Mouse (Mus musculus) urinary bladder, postnatal 10 days (tissue): ENCODE measurements around the gene Habp4.

Experiments used
- DNase-seq: peaks from one replicate; pipeline ENCODE4 v3.0.0; 2022; ENCODE audit warnings: low spot score

The Habp4 gene

DNA sequence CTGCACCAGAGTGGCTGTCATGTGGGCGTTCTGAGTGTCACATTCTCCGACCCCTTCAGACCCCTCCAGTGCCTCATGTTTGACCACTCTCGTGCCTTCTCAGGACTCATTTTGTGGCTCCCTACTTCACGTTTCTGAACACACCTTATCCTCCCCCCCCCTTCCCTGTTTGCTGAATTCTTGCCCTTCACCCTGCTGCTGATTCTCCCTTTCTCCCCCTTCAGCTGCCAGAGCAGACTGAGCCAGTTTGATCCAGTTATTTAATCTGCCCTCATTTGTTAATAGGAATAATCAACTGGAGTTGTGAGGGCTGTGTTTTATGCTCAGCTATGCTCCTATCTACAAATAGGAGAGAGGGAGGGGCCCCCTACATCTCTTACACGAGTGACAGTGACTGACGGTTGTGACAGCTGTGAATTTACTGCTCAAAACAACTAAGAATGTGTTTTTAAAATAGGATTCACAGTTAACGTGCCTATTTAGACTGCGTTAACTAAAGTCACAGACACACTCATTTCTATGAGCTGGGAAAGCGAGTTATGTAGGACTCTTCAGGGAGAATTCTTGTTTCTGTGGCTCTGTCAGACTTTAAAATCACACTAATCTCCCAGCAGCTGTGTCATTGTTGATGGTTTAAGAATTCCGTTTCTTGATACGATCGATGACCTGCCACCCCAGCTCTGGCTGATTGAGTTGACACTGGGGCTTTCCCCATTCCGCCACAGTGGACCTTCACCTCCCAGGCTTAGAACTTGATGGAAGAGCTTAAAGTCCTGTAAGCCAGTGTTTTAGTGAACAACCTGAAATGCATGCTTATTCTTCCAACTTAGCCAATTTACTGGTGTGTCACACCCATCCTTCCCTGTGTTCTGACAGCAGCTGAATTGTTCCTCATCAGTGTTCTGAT is 17.4 kb downstream of the Habp4 start:
- DNase-seq = no peak

- DNase-seq = no peak
Measured at GRCm38 (mm10) chr13:64180300-64180699, 18.7 kb downstream of the Habp4 start.

DNA sequence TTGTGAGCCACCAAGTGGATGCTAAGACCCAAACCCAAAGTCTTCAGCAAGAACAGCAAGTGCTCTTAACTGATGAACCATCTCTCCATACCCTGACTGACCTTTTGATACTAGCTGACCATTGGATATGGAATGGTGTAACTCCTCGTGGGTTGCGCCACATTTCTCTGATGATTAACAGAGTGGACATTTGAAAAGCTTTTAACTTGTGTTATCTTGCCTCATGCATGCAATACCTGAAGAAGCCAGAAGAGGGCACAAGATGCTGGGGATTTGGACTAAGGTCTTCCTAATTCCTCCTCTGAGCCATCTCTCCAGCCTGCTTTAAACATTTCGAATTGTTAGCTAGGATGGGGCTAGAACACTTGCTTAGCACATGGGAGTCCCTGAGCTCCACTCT is 19.3 kb downstream of the Habp4 start:
- no peak for DNase-seq

DNA sequence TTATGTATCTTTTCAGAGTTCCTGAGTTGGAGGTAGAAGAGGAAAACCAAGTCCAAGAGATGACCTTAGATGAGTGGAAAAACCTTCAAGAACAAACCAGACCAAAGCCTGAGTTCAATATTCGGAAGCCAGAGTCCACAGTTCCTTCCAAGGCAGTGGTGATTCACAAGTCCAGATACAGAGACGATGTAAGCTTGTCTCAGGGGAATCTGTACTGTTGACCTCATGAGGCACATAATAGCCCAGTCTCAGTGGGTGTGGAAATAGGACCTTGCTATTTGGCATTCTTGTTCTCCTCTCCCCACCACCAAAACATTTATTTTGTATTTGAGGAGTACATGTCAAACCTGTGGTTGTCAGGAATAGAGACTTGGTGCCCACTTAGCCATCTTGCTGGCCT is 20.5 kb downstream of the Habp4 start:
- DNase-seq = no peak

DNA sequence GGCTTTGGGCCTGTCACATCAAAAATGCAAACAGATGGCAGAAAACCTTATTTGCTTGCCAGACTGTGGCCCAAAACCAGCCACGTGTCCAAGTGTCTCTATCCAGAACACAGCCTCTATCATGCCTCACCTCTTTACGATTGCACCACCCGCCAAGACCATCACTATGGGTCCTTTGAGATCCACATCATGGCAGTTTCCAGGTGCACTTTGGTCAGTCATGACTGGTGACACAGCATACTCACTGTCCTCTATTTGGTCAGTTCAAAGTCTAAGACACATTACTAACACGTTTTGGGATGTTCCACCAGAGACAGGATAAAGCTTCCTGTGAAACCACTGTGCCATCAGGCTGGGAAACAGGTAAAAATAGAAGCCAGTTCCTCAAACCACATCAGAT is 22.0 kb downstream of the Habp4 start:
- DNase-seq = no peak

DNA sequence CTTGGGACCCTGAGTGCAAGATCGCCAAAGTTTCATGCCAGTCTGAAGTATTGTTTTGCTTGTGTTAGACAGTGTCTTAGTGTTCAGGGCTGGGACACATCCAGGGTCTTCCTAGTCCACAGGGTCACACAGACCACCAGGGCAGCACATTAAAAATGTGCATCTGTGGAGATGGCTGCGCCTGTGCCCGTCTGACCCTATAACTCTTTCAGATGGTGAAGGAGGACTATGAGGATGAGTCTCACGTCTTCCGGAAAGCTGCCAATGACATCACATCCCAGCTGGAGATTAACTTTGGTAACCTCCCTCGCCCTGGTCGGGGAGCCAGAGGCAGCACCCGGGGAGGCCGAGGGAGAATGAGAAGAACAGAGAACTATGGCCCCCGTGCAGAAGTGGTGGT is 22.7 kb downstream of the Habp4 start:
- DNase-seq = no peak

DNA sequence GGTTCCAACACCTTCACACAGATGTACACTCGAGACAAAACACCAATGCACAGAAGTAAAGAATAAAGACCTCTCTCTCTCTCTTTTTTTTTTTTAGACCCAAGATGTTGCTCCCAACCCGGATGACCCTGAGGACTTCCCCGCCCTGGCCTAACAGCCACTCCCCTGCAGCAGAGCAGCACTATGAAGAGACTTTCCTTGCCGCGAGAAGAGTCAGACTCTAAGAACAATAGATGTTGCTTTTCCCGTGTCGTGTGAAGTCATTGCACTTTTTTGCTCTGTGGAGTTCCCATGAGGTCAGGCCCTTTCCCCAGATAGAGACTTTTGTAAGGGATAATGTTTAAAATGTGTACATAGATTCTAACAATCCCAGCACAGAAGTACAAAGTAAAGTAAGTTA is 23.6 kb downstream of the Habp4 start:
- no peak for DNase-seq

GRCm38 (mm10) chr13:64185586-64185985 is 24.0 kb downstream of the Habp4 start:
- DNase-seq = no peak

DNA sequence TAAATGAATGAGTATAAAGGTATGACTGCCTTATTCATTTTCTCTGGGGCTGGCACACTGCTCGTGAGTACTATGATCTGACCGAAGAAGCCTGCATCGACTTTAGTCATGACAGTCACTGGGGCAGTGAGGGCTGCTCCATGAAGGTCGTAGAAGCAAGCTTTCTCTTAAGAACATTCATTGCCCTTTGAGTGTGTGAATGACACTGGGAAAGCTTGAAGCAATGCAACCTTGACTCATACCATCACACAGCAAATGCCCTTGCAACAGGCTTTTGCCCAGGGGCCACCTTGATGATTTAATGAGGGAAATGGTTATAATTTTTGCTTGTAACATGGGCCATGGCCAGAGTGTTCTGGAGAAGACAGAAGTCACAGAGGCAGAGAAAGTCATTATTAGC is 24.9 kb downstream of the Habp4 start:
- no peak for DNase-seq

- DNase-seq = no peak
Measured at GRCm38 (mm10) chr13:64187065-64187464, 25.4 kb downstream of the Habp4 start.

DNA sequence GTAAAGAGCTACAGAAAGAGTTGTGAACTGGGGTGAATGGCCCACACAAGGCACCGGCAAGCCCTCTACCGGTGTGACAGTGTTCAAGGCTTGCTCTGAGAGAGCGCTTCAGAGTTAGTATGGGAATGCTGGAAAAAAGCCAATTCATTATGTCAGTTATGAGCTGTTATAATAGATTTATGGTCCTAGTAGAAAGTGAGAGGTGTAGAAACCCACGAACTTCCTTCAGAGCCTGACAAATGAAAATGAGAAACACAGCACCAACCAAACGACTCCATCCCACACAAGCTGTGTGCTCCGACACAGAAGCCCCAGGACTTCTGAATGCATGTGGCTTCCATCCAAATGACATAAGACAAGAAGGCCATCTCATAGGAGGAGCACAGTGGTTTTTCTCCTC is 36.3 kb downstream of the Habp4 start:
- no peak for DNase-seq

GRCm38 (mm10) chr13:64198310-64198709 is 36.7 kb downstream of the Habp4 start:
- no peak for DNase-seq

GRCm38 (mm10) chr13:64200911-64201310 is 39.3 kb downstream of the Habp4 start:
- no peak for DNase-seq

DNA sequence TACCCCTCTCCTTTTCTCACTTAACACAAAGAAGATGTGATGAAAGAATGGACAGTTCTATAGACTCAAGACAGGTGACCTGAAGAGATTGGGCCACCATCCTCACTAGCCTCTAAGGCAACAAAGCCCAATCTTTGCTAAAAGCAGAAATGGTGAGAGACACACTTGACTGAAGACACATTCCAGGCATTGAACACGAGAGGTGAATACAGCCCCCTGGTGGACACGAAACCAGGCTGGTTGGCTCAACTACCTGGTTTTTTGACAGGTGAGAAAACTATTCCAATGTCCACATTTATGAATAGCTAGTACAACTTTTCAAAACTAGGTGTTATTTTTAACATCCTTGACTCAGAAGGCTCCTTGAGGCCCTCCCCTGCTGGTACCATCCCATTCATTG is 43.1 kb downstream of the Habp4 start:
- no peak for DNase-seq

DNA sequence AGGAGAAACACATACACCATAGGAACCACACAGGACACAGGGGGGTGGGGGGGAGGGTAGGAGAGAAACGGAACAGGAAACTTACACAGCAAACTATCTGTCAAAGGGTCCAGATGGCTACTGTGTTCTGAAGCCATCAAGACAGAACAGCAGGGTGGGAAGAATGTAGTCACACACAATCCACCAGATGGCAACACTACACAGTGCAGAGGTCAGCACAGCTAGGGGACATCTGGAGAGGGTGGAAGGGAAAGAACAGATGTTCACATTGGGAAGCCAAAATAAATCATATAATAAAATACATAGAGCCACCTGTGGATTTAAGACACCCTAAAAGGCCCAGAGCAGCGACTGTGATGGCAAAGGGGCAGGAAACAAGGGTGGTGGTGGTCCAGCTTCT is 43.6 kb downstream of the Habp4 start:
- no peak for DNase-seq

DNA sequence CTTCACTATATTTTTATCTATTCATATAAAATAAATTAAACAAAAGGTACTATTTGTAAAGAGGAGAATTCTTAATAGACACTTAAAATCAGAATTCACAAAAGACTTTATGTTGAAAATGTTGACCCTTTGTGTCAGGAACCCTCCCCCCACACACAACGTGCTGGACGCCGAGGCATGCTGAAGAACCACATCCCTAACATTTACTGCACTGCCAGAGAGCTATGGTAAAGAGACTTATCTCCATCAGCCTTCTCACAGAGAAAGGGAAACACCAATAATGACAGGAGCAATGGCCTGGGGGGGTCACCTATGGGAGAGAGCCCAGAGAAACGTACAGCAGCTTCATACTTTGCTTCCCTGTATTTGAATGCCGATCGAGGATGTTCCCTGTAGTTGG is 46.5 kb downstream of the Habp4 start:
- no peak for DNase-seq

DNA sequence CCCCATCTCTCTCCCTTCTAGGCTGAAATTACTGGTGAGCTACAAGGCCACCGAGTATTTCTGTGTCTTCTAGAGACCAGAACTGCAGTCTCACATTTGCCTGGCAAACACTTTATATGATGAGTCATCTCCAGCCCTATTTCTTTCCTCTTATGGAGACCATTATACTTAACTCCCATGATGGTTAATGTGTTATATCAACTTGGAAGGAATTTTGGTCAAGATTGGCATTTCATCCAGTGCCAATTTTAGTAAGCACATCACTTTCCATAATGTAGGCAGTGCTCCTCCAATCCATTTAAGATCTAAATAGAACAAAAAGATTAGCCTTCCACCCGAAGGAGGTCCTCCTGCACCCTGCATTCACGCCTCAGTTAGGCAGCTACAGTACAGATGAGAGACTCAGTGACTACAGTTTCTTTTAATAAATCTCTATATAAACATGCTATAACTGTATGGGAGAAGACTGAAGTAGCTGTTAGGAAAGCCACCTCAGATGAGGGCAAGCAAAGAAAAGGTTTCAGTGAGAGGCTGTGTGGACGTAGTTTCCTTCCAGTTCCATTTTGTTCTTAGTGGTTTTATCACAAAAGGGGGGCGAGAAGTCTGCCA is 50.5 kb downstream of the Habp4 start:
- DNase-seq = no peak

GRCm38 (mm10) chr13:64214891-64215290 is 53.3 kb downstream of the Habp4 start:
- DNase-seq = no peak

DNA sequence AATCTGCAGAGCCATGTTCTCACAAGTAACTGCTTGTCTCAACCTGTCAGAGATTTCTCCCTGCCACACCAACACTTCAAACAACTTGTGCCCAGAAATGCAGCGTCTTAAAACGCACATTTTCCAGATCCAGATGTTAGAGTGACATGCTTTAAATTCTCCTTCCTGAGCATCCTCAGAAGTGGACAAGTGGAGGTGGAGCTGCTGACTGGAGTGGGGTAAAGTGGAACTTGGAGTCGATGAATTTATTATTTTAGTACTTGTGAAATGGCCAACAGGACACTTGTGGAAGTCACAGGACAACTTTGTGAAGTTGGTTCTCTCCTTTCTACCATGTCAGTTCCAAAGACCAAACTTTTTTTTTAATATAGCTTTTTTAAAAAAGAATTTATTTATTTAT is 64.1 kb downstream of the Habp4 start:
- DNase-seq = no peak

DNA sequence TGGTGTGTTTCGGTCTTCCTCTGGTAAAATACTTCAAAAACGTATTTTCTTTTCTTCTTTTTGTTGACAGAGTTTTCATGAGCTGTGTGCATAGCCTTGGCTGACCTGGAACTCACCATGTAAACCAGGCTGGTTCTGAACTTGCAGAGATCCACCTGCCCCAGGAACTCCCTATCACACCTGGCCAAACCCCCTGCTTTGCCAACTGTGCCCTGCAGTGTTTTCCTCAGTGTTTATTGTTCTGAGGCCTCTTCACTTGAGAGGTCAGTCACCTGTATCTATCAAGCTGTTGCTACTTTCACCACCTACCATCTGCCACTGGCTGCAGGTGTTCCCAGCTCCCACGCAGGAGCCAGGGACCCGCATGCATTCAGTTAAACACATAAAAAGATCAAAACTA is 65.1 kb downstream of the Habp4 start:
- no peak for DNase-seq

DNA sequence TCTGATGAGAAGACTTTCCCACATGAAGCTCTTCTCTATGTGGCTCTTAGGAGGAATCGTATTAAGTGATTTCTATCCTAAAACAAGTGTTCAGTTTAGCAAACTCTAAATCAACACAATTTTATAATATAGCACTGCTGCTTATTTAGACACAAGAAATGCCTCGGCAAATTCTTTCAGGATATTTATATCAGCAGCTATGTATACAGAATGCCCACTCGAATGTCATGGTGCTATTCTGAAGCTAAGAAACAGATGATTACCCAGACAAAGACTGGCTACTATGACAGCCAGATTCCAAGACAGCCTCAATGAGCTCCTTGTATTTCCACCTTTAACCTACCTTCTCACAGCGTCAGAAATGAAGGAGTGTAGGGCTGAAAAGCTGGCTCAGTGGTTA is 71.5 kb downstream of the Habp4 start:
- no peak for DNase-seq

- no peak for DNase-seq
Measured at GRCm38 (mm10) chr13:64235062-64235715, 73.6 kb downstream of the Habp4 start.

DNA sequence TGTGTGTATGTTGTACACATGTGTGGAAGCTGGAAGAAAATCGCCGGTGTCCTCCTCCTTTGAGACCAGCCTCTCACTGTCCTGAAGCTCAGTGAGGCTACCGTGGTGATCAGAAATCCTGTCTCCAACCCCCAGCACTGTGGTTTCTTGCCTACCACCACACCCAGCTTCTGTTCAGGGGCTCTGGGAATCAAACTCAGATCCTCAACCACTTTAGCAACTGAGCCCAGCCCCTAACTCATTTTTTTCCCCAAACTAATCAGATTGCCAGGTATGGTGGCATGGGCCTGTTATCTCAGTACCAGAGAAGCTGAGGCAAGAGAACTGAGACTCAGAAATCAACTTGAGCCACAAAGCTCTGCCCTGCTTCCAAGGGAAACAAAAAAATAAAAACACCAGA is 74.2 kb downstream of the Habp4 start:
- no peak for DNase-seq
